Mouse (Mus musculus) cerebellum, adult 2 months (tissue): ENCODE measurements at regions not wholly inside any gene's neighbourhood (a gene's known extent, or its start where the extent isn't known, plus 50 kb on each side); places are given as distances from the start of the nearest gene placed in this dataset.
A peak's percentile ranks its signal among the peaks of the same experiment; 100 is the strongest.

ENCODE experiments used
- DNase-seq, 2 experiments: peaks; one replicate each; pipeline ENCODE4 v3.0.0; 2021
- H3K27ac ChIP-seq: fragments of 200-500 bp; 2 replicates; pipeline ENCODE4 v1.5.1; 2012; ENCODE audit warnings: low read length, control low read depth, inconsistent platforms; ENCODE audit not compliant: insufficient read depth
- H3K27me3 ChIP-seq: fragments of 200-500 bp; 2 replicates; pipeline ENCODE4 v1.6.1; 2012; ENCODE audit warnings: inconsistent platforms, mild to moderate bottlenecking, low read length, moderate library complexity; ENCODE audit not compliant: control insufficient read depth, insufficient read depth
- H3K4me1 ChIP-seq: fragments of 200-500 bp; 2 replicates; pipeline ENCODE4 v1.6.1; 2011; ENCODE audit warnings: low read length; ENCODE audit not compliant: control insufficient read depth, insufficient read depth
- H3K4me3 ChIP-seq: fragments of 200-500 bp; replicated peaks from 2 replicates; pipeline ENCODE3; 2011; ENCODE audit warnings: mild to moderate bottlenecking, low read depth, low read length, control low read depth; ENCODE audit not compliant: insufficient read depth
- CTCF ChIP-seq: fragments of 200-500 bp; IDR thresholded peaks from 2 replicates; pipeline ENCODE4 v1.5.1; 2011; ENCODE audit warnings: low read depth, mild to moderate bottlenecking, control low read depth, low read length, moderate library complexity, borderline replicate concordance; ENCODE audit not compliant: insufficient read depth
- POLR2A ChIP-seq: fragments of 200-500 bp; IDR thresholded peaks from 2 replicates; pipeline ENCODE4 v1.6.1; 2011; ENCODE audit warnings: low read length, control low read depth, borderline replicate concordance; ENCODE audit not compliant: insufficient read depth
- WGBS: fragments of 180-500 bp; shearing (Covaris S2); methylation state at CpG from one replicate; pipeline ENCODE4 v1.1.7; 2018; 5-methylcytosine and 5-hydroxymethylcytosine counted together

DNA sequence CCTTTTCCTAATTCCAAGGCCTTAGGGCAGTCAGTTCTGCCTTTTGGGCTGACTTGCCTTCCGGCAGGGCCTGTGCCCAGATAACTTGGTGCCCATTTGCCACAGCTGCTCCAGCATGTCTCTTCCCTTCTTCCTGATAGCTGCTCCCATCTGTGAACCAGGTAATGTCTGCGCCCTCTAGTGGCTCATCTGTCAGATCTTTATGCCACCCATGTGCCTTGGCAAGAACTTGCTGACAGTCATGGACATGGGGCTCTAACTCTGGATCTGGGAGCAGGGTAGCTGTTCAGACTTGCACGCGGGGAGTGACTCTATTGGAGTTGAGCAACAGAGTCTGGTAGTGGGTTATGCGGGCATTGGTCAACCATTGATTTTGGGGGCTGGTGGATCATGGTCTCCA, 309.3 kb downstream of the Cetn3 start:
- no peaks in the 10 kb centered on the region for H3K4me1 ChIP-seq
- H3K27me3 ChIP-seq: no peaks in the 10 kb centered on the region
- TF ChIP-seq CTCF: no peak
- no peak for TF ChIP-seq POLR2A
- no peak overlapping the region for H3K27ac ChIP-seq
- peak in 1 of 2 experiments; percentile 7 for DNase-seq
- 81% methylated on average over 5 of the region's 5 CpGs for WGBS
- H3K4me3 ChIP-seq: no peak overlapping the region

DNA sequence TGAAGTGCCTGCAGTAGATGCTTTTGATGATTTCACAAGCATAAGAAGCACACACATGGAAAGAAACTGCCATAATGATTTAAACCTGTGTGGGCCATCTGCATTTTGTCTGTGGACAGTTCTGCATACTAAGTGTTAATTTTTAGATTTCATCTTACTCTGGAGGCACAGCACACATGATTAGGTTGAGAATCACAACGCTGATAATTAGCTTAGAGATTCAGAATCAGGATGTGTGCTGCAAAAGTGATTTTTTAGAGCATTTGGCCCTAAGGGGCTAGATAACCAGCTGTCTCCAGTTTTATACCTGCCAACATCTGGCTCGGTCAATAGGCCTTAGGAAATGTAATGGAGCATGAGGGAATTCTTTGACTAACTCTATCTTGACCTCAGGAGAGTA, 323.2 kb downstream of the Cetn3 start:
- 68% methylated on average over 2 of the region's 2 CpGs for WGBS
- no peak for TF ChIP-seq POLR2A
- TF ChIP-seq CTCF: no peak
- Histone ChIP-seq H3K4me1 (no peaks in the 10 kb centered on the region), H3K27me3 (no peaks in the 10 kb centered on the region), H3K27ac (no peak overlapping the region), H3K4me3 (no peak overlapping the region)
- DNase-seq: no peak

DNA sequence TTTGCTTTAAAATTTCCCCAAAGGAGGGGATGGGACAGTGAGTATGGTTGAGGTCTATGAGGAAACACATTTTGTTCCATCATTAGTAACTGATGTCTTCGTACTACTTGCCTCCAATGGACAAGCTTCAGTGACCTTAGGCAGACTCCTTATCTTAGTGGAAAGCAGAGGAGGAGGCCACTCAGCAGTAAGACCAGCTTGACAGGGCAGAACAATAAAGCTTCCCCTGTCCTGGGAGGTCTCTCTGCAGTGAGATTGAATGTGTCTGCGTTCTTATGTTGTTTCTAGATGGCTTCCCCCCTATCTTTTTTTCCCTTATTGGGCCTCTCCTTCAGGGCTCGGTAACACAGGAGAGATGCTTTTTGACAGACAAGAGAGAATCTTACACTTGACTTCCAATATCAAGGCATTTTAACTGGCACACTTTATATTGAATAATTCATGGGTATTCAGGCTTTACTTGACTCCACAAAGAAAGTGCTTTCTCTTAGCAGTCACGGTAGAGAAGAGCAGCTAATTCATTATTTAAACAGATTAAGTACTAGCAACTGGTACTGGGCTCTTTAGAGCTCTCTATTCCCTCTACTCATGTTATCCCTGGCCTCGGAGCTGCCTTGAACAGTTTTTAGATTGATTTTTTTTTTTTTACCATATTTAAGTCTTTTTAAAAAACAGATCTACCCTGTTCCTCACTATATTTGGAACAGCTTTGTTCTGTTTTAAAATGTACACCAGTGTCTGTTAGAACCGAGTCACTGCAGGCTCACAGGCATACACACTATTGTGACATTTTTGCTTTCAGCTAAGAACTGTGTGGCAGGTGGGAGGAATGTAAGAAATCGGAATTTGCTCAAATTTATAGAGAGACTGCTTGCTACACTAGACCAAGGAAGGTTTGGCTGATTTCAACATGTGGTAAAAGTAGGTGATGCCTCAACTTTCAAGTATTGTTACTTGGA, 347.2 kb downstream of the Cetn3 start:
- DNase-seq: no peak
- H3K27ac ChIP-seq: no peak overlapping the region
- no peaks in the 10 kb centered on the region for H3K4me1 ChIP-seq
- H3K4me3 ChIP-seq: no peak overlapping the region
- H3K27me3 ChIP-seq: no peaks in the 10 kb centered on the region
- 18% methylated on average over 7 of the region's 7 CpGs for whole genome bisulfite sequencing
- TF ChIP-seq POLR2A: no peak
- no peak for TF ChIP-seq CTCF
